Mouse (Mus musculus) forebrain, embryonic 16.5 days (tissue): ENCODE measurements around the gene Zfp93. TPM values are rescaled to one million over a fixed set of nuclear protein-coding genes. Genes with fewer than 3 reads are reported as not detected.

Source experiments
- ATAC-seq: fragments of 200-750 bp; cut with Nextera tagmentation; 2 replicates; pipeline ENCODE4 v1.8.0; 2017; ENCODE audit warnings: mild to moderate bottlenecking, moderate library complexity
- H3K27ac ChIP-seq: fragments of 300-500 bp; sonication (generic); 2 replicates; pipeline ENCODE4 v1.5.1; 2014; ENCODE audit warnings: low read length, control low read depth
- H3K27me3 ChIP-seq: fragments of 300-500 bp; sonication (generic); replicated peaks from 2 replicates; pipeline ENCODE4 v1.6.1; 2014; ENCODE audit warnings: low read length; ENCODE audit not compliant: control insufficient read depth, insufficient read depth
- H3K36me3 ChIP-seq: fragments of 300-500 bp; sonication (generic); 2 replicates; pipeline ENCODE4 v1.6.1; 2014; ENCODE audit not compliant: control insufficient read depth, insufficient read depth
- H3K4me1 ChIP-seq: fragments of 300-500 bp; sonication (generic); replicated peaks from 2 replicates; pipeline ENCODE4 v1.6.1; 2014; ENCODE audit warnings: low read length; ENCODE audit not compliant: control insufficient read depth, insufficient read depth
- H3K4me2 ChIP-seq: fragments of 300-500 bp; sonication (generic); 2 replicates; pipeline ENCODE4 v1.6.1; 2014; ENCODE audit warnings: mild to moderate bottlenecking, low read length, control low read depth
- H3K4me3 ChIP-seq: fragments of 300-500 bp; sonication (generic); replicated peaks from 2 replicates; pipeline ENCODE4 v1.5.1; 2014; ENCODE audit warnings: mild to moderate bottlenecking, low read length, control low read depth
- H3K9ac ChIP-seq: fragments of 300-500 bp; sonication (generic); replicated peaks from 2 replicates; pipeline ENCODE4 v1.6.1; 2014; ENCODE audit warnings: low read depth, low read length, control low read depth
- H3K9me3 ChIP-seq: fragments of 300-500 bp; sonication (generic); 2 replicates; pipeline ENCODE4 v1.6.1; 2016; ENCODE audit warnings: low read length; ENCODE audit not compliant: control insufficient read depth
- WGBS: fragments of 180-500 bp; shearing (Covaris S2); extraction: QIAGEN DNeasy Blood & Tissue Kit; methylation state at CpG from one replicate; pipeline ENCODE4 v1.1.7; 2014; 5-methylcytosine and 5-hydroxymethylcytosine counted together
- polyA plus RNA-seq: library from polyadenylated mRNA; unstranded; fragments of >200 nt; fragmentation: Nextera tagmentation; extraction: Ambion mirVana; gene quantifications from 2 replicates; pipeline ENCODE4 v1.2.1, GENCODE M21; 2015

Gene Zfp93
- polyA plus RNA-seq, 1 experiment from 2014 or later = 11.7 TPM

GRCm38 (mm10) chr7:24298635-24298972 lies 28.4 kb downstream of the Zfp93 start:
- H3K27me3 ChIP-seq = no peaks in the 10 kb centered on the region
- peak overlapping the region; percentile 95 for H3K27ac ChIP-seq
- peak overlapping the region; percentile 74 for H3K9ac ChIP-seq
- peak overlapping the region; percentile 66 for H3K4me2 ChIP-seq
- peak overlapping the region; percentile 65 for H3K4me3 ChIP-seq
- under 1% methylated on average over 12 of the region's 12 CpGs for WGBS
- H3K9me3 ChIP-seq = no peaks in the 10 kb centered on the region
- peaks cover 40% of the 10 kb centered on the region for H3K36me3 ChIP-seq
- H3K4me1 ChIP-seq = peaks cover 19% of the 10 kb centered on the region
- ATAC-seq = peak; percentile 8

DNA sequence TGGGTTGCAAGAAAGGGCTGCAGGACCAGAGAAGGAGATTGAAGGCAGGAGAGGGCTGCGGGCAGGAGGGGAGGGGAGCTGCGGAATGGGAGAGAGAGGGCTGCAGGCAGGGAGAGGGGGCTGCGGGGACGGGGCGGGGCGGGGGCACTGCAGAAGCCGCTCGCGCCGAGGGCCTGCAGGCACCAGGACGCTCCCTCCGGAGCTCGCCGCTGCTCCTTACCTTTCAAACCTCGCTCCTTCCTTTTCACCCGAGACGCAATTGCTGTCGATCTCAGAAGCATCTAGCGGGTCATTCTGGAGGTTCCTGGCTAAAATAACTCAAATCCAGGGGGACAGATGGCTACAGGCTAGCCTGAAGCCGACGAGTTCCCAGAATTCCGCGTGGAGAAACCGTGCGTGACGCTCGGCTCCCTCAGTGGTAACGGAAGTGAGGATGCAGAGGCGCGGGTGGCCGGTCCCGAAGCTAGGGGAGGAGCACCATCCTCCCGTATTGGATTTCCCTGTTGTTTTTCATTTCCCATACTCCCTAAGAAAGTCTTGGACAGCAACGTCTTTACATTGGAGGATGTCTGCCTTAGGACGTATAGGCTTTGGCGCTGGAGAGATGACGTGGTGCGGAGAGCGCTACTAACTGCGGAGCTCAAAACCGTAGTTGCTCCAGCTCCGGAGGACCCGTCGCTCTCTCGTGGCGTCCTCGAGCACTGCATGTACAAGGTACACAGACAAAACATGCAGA lies 28.9 kb downstream of the Zfp93 start:
- peaks cover 36% of the 10 kb centered on the region for H3K36me3 ChIP-seq
- peak overlapping the region; percentile 74 for H3K9ac ChIP-seq
- under 1% methylated on average over 47 of the region's 47 CpGs for whole genome bisulfite sequencing
- H3K4me2 ChIP-seq = peak overlapping the region; percentile 66
- peak overlapping the region; percentile 65 for H3K4me3 ChIP-seq
- peaks cover 19% of the 10 kb centered on the region for H3K4me1 ChIP-seq
- H3K27ac ChIP-seq = peak overlapping the region; percentile 95
- no peaks in the 10 kb centered on the region for H3K27me3 ChIP-seq
- ATAC-seq = peak; percentile 91
- H3K9me3 ChIP-seq = no peaks in the 10 kb centered on the region

GRCm38 (mm10) chr7:24299823-24300481 lies 29.7 kb downstream of the Zfp93 start:
- Histone ChIP-seq H3K27ac (peak overlapping the region; percentile 74), H3K9ac (peak overlapping the region; percentile 54), H3K36me3 (peaks cover 29% of the 10 kb centered on the region), H3K9me3 (no peaks in the 10 kb centered on the region), H3K27me3 (no peaks in the 10 kb centered on the region), H3K4me2 (peak overlapping the region; percentile 66), H3K4me1 (peaks cover 19% of the 10 kb centered on the region), H3K4me3 (peak overlapping the region; percentile 65)
- peak; percentile 18 for ATAC-seq
- WGBS = under 1% methylated on average over 18 of the region's 18 CpGs

DNA sequence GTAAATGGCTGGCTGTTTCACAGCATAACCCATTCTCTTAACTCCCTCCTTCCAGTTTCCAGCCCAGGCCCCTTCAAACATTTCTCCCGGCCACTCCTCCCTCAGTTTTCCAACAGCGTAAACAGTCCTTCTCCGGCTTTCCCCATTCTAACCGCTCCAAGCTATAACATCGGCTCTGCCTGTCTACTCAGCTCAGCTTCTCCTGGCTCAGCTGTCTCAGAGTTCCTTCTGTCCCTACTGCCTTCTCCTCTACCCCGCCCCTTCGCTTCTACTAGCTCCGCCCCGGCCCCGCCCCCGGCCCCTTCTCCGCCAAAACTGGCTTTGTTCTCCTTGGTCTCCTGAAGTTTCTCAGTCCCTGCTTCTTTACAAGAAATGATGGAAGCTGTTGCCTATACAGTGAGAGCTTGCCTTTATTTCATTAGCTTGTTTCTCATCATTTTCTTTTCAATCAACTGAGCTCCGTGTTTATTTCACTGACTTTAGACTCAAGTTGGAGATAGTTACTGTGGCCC lies 30.6 kb downstream of the Zfp93 start, which contains the start of gene Zfp61:
Gene Zfp61 (minus strand): TSS at position 462 of the 512 bp plus-strand sequence.
- peak; percentile 66 for ATAC-seq
- Histone ChIP-seq H3K9ac (peak within 1 kb of the TSS; percentile 54), H3K27ac (peak within 1 kb of the TSS; percentile 74), H3K4me3 (peak within 1 kb of the TSS; percentile 65), H3K9me3 (no peaks in the 10 kb centered on the region), H3K4me2 (peak within 1 kb of the TSS; percentile 66), H3K27me3 (no peaks in the 10 kb centered on the region), H3K36me3 (peaks cover 23% of the 10 kb centered on the region), H3K4me1 (peaks cover 19% of the 10 kb centered on the region)
- WGBS = 2% methylated on average over 13 of the region's 13 CpGs

GRCm38 (mm10) chr7:24315726-24316566 lies 45.7 kb downstream of the Zfp93 start:
- Histone ChIP-seq H3K36me3 (peaks cover 10% of the 10 kb centered on the region; the same call in 1 of the 2 replicates), H3K4me2 (peak overlapping the region; percentile 89), H3K9ac (peak overlapping the region; percentile 89), H3K4me1 (peaks cover 9% of the 10 kb centered on the region), H3K9me3 (no peaks in the 10 kb centered on the region), H3K4me3 (peak overlapping the region; percentile 77), H3K27ac (peak overlapping the region; percentile 80), H3K27me3 (no peaks in the 10 kb centered on the region)
- peak; percentile 78 for ATAC-seq
- WGBS = 28% methylated on average over 29 of the region's 29 CpGs

- peaks cover 4% of the 10 kb centered on the region; the same call in 1 of the 2 replicates for H3K36me3 ChIP-seq
- WGBS = under 1% methylated on average over 33 of the region's 33 CpGs
- ATAC-seq = peak; percentile 97
Measured at GRCm38 (mm10) chr7:24316567-24317092, 46.4 kb downstream of the Zfp93 start, which contains the start of gene Zfp94. TSS of gene Zfp94 (minus strand) at chr7:24316666.

DNA sequence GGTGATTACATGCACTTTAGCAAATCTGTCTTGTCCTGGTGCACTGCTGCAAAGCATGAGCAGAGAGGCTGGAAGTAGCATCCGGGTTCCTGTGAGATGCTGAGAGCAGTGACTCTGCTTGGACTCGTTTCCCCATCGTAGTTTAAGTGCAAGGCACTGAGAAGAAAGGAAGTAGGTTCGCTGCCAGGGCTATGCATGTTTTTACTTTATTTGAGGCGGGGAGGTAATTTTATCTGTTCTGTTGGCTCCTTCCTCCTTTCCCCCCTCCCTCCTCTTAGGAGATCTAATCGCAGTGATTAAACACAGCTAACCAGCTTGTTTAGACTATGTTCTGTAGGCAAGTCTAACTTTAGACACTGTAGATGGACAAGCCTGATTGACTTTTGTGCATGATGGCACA lies 48.7 kb downstream of the Zfp93 start:
- no peaks in the 10 kb centered on the region for H3K36me3 ChIP-seq
- no peak overlapping the region for H3K4me2 ChIP-seq
- H3K4me3 ChIP-seq = no peak overlapping the region
- 76% methylated on average over 6 of the region's 6 CpGs for WGBS
- no peaks in the 10 kb centered on the region for H3K27me3 ChIP-seq
- no peaks in the 10 kb centered on the region for H3K9me3 ChIP-seq
- no peak overlapping the region for H3K27ac ChIP-seq
- no peak for ATAC-seq
- H3K9ac ChIP-seq = no peak overlapping the region
- H3K4me1 ChIP-seq = peaks cover 9% of the 10 kb centered on the region

More at GRCm38 (mm10) chr7:24316567-24317092, 46.4 kb downstream of the Zfp93 start, which contains the start of gene Zfp94:
- H3K4me2 ChIP-seq = peak within 1 kb of the TSS; percentile 89
- H3K4me1 ChIP-seq = peaks cover 9% of the 10 kb centered on the region
- no peaks in the 10 kb centered on the region for H3K27me3 ChIP-seq
- no peaks in the 10 kb centered on the region for H3K9me3 ChIP-seq
- H3K27ac ChIP-seq = peak within 1 kb of the TSS; percentile 80
- peak within 1 kb of the TSS; percentile 77 for H3K4me3 ChIP-seq
- peak within 1 kb of the TSS; percentile 89 for H3K9ac ChIP-seq

DNA sequence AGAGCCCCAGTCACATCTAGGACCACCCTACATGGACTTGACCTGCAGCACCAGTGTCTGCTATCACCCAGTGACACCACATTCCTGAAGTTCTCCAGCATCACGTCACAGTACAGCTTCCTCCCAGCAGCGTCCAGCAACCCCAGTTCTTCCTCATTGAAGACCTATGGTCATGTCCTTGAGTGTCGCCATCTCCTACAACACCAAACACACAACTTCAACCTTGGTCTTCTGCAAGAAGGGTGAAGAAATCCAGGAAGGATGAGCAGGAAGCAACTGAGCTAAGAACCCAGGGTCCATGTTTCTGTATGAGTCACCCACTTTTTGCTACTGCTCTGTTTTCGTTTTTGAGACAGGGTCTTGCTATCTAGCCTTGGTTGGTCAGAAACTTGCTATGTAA lies 52.4 kb downstream of the Zfp93 start:
- WGBS = 76% methylated on average over 4 of the region's 4 CpGs
- Histone ChIP-seq H3K36me3 (no peaks in the 10 kb centered on the region), H3K27ac (no peak overlapping the region), H3K4me1 (peaks cover 17% of the 10 kb centered on the region), H3K27me3 (no peaks in the 10 kb centered on the region), H3K4me3 (no peak overlapping the region), H3K9ac (no peak overlapping the region), H3K9me3 (no peaks in the 10 kb centered on the region), H3K4me2 (no peak overlapping the region)
- ATAC-seq = no peak
